In genomic region chr11:117599788-117600263, GRCm38 (mm10) we compare ENCODE assay signal across 8 mouse cellular contexts. TPM values are rescaled to one million over a fixed set of nuclear protein-coding genes. Genes with fewer than 3 reads are reported as not detected.
DNase-seq lines count a peak whose midpoint lies in the region; ATAC-seq and TF ChIP-seq lines count a peak whose summit lies in the region.

No protein-coding gene starts in this region.

- no peak for ATAC-seq in heart, embryonic 14.5 days (ENCODE audit: insufficient number of reproducible peaks, insufficient read depth, low FRiP score, low read depth)
- ATAC-seq in liver, embryonic 13.5 days (ENCODE audit: low read depth): no peak
- no peak for ATAC-seq in stomach, embryonic 14.5 days (ENCODE audit: insufficient number of reproducible peaks, insufficient read depth, low FRiP score, low read depth)
- ATAC-seq in granulocyte monocyte progenitor cell, adult 5-6 weeks (replicated peaks; ENCODE audit: poor library complexity, severe bottlenecking): no peak

- peaks cover 5% of the 10 kb centered on the region; the same call in 1 of the 2 replicates for H3K4me1 ChIP-seq in spleen, adult 2 months (ENCODE audit: control insufficient read depth, insufficient read depth, insufficient read length)
- peaks cover 16 to 22% of the 10 kb centered on the region in 2 experiments for H3K4me1 ChIP-seq in heart, embryonic 14.5 days (ENCODE audit: control insufficient read depth in 2 of 2, insufficient read depth in 2 of 2, low read length in 2 of 2)
- H3K4me1 ChIP-seq in liver, embryonic 13.5 days (replicated peaks): peaks cover 14% of the 10 kb centered on the region
- H3K4me1 ChIP-seq in stomach, embryonic 14.5 days (ENCODE audit: control insufficient read depth, insufficient read depth, low read length): peaks cover 14% of the 10 kb centered on the region; the same call in 1 of the 2 replicates

- WGBS in spleen, adult 2 months: 41% methylated on average over 14 of the region's 14 CpGs
- 14% methylated on average over 14 of the region's 14 CpGs for WGBS in heart, embryonic 14.5 days
- WGBS in liver, embryonic 13.5 days (ENCODE audit: insufficient replicate concordance): 17% methylated on average over 14 of the region's 14 CpGs
- WGBS in stomach, embryonic 14.5 days: 10% methylated on average over 14 of the region's 14 CpGs

- no peaks in the 10 kb centered on the region for H3K9me3 ChIP-seq in heart, embryonic 14.5 days (ENCODE audit: control insufficient read depth, low read length)
- no peaks in the 10 kb centered on the region for H3K9me3 ChIP-seq in liver, embryonic 13.5 days (replicated peaks)
- H3K9me3 ChIP-seq in stomach, embryonic 14.5 days (ENCODE audit: control insufficient read depth, low read depth, low read length): no peaks in the 10 kb centered on the region

- no peaks in the 10 kb centered on the region for H3K27me3 ChIP-seq in spleen, adult 2 months (ENCODE audit: control insufficient read depth, insufficient read depth, low read length)
- peaks cover 62% of the 10 kb centered on the region for H3K27me3 ChIP-seq in heart, embryonic 14.5 days (ENCODE audit: control insufficient read depth, insufficient read depth, low read length)
- peaks cover 81% of the 10 kb centered on the region for H3K27me3 ChIP-seq in liver, embryonic 13.5 days
- H3K27me3 ChIP-seq in stomach, embryonic 14.5 days (ENCODE audit: control insufficient read depth, insufficient read depth, low read length): 0 out of 2 replicates have a peak, but pooled peaks cover 8% of the 10 kb centered on the region

- H3K9ac ChIP-seq in heart, embryonic 14.5 days (ENCODE audit: low read length): peak overlapping the region; percentile 69; the same call in 1 of the 2 replicates
- no peak overlapping the region for H3K9ac ChIP-seq in liver, embryonic 13.5 days
- H3K9ac ChIP-seq in stomach, embryonic 14.5 days (replicated peaks; ENCODE audit: low read depth, low read length): no peak overlapping the region

- H3K4me3 ChIP-seq in spleen, adult 2 months (ENCODE audit: extremely low read depth, insufficient read depth, insufficient read length): peak overlapping the region; percentile 71; the same call in 1 of the 2 replicates
- H3K4me3 ChIP-seq in heart, embryonic 14.5 days (ENCODE audit: control insufficient read depth in 1 of 2, insufficient read depth in 1 of 2, low read depth in 1 of 2, low read length in 2 of 2): peak overlapping the region in 1 of 2 experiments; percentile 46; a peak in 2 of 4 replicates
- H3K4me3 ChIP-seq in liver, embryonic 13.5 days (replicated peaks): no peak overlapping the region; the same call in 1 of the 2 replicates
- peak overlapping the region; percentile 22; the same call in 1 of the 2 replicates for H3K4me3 ChIP-seq in stomach, embryonic 14.5 days (ENCODE audit: low read depth, low read length)

- H3K27ac ChIP-seq in spleen, adult 2 months (ENCODE audit: insufficient read depth, low read length): no peak overlapping the region
- no peak overlapping the region for H3K27ac ChIP-seq in heart, embryonic 14.5 days (replicated peaks in 1 of 2; ENCODE audit: control insufficient read depth in 1 of 2, insufficient read depth in 1 of 2, low read depth in 2 of 2, low read length in 2 of 2)
- H3K27ac ChIP-seq in liver, embryonic 13.5 days: no peak overlapping the region
- no peak overlapping the region for H3K27ac ChIP-seq in stomach, embryonic 14.5 days (ENCODE audit: low read length)

- no peaks in the 10 kb centered on the region for H3K36me3 ChIP-seq in spleen, adult 2 months (ENCODE audit: control insufficient read depth, insufficient read depth, low read length)
- no peaks in the 10 kb centered on the region for H3K36me3 ChIP-seq in heart, embryonic 14.5 days (ENCODE audit: control insufficient read depth, insufficient read depth, low read length)
- no peaks in the 10 kb centered on the region for H3K36me3 ChIP-seq in liver, embryonic 13.5 days
- no peaks in the 10 kb centered on the region for H3K36me3 ChIP-seq in stomach, embryonic 14.5 days (ENCODE audit: control insufficient read depth, insufficient read depth, low read length)

- peak overlapping the region; percentile 70 for H3K4me2 ChIP-seq in heart, embryonic 14.5 days (ENCODE audit: low read length)
- H3K4me2 ChIP-seq in liver, embryonic 13.5 days: peak overlapping the region; percentile 63
- H3K4me2 ChIP-seq in stomach, embryonic 14.5 days (replicated peaks; ENCODE audit: low read depth, low read length): peak overlapping the region; percentile 42

- no peak for TF ChIP-seq CTCF in spleen, adult 2 months (IDR thresholded peaks at IDR 0.05; ENCODE audit: extremely low read depth, insufficient read depth, insufficient read length, insufficient replicate concordance)

- TF ChIP-seq POLR2A in spleen, adult 2 months (IDR thresholded peaks at IDR 0.05; ENCODE audit: low read depth, low read length): no peak

- DNase-seq in spleen, adult 2 months (ENCODE audit: low read depth in 1 of 2, low spot score in 2 of 2): no peak
- no peak for DNase-seq in spleen, postnatal 4 days (ENCODE audit: low spot score in 2 of 2)
- DNase-seq in liver, embryonic 13.5 days: no peak
- DNase-seq in layer of hippocampus, postnatal 10 days (ENCODE audit: low spot score in 2 of 2): no peak
- DNase-seq in adrenal gland, postnatal 14 days: no peak

RNA-seq across cellular contexts. Expression of gene Tnrc6c, which starts 54.3 kb away (rescaled TPM):
- 22.7 and 29.1 TPM in 2 replicates for polyA plus RNA-seq in spleen, adult 2 months (2012; rRNA removed)
- polyA plus RNA-seq in heart, embryonic 14.5 days (2014; fragmentation: Nextera tagmentation; extraction: Ambion mirVana): 8.7 and 8.9 TPM in 2 replicates
- 2.8 and 2.9 TPM in 2 replicates for polyA plus RNA-seq in liver, embryonic 13.5 days (2015; fragmentation: Nextera tagmentation; extraction: Ambion mirVana)
- polyA plus RNA-seq in stomach, embryonic 14.5 days (2014; fragmentation: Nextera tagmentation; extraction: Ambion mirVana): 15.5 TPM in 2 replicates
- 10 to 100 TPM; 70.1 to 70.4 TPM for total RNA-seq in layer of hippocampus, postnatal 10 days (2021)
- total RNA-seq in adrenal gland, postnatal 14 days (2021): 22.7 and 29.5 TPM in 2 replicates
- total RNA-seq in granulocyte monocyte progenitor cell, adult 5-6 weeks (2014; fragmentation: Nextera tagmentation): 21.9 and 24.4 TPM in 2 replicates
- total RNA-seq in granulocyte monocyte progenitor cell, adult 5-6 weeks (2017): 22.7 and 23.5 TPM in 2 replicates
